8 mouse cellular contexts compared by ENCODE assay signal in the genomic region with DNA sequence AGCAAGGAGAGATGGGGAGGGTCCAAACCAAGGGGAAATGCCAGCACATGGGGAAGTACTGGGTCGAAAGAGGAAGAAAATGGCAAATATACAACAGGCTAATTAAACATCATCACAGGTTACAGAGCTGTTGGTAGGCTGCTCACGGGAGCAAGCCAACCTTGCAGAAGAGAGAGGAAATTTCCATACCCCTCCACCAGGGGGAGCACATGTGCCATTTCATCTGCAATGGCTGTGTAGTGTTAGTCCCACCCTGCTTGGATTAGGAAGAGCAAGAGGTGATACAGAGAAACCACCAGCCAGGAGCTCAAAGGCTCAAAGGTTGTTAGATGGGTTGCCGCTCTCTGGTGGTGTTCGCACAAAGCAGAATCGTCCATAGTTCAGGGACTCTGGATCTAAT.
DNase-seq lines count a peak whose midpoint lies in the region.

No protein-coding gene starts in this region.

- intact Hi-C loops in gastrocnemius, postnatal 14 days (cut with DNase I; ENCODE audit: low total_unique reads) = loop anchor here (2.0 to 5.0 kb wide), 2 partner anchors 173 to 186 kb away; no protein-coding TSS in a partner anchor

- DNase-seq in cerebellum, postnatal 10 days = peak; percentile 66 to 67
- DNase-seq in cerebellum, adult 8-10 months = no peak
- DNase-seq in A20 (ENCODE audit: low read depth, low spot score) = peak; percentile 55
- peak; percentile 90 for DNase-seq in adrenal gland, postnatal 10 days
- peak; percentile 58 for DNase-seq in gastrocnemius, postnatal 14 days
- peak; percentile 29 for DNase-seq in layer of hippocampus, adult 9-11 months
- DNase-seq in lung, postnatal 4 days = peak; percentile 58 to 83
- peak; percentile 38 for DNase-seq in testis, postnatal 14 days (ENCODE audit: low spot score)
